Mouse (Mus musculus): ENCODE results near the gene Cers3. TPM values are rescaled to one million over a fixed set of nuclear protein-coding genes. Genes with fewer than 3 reads are reported as not detected.

Cers3 gene
- polyA plus RNA-seq, 1 experiment, result 69.7 TPM

- H3K36me3 ChIP-seq (ENCODE audit: control insufficient read depth, insufficient read depth, low read length), result no peaks in the 10 kb centered on the region
- no peak overlapping the region for H3K4me3 ChIP-seq (ENCODE audit: control insufficient read depth, low read depth, low read length)
- TF ChIP-seq CTCF (IDR thresholded peaks at IDR 0.05; ENCODE audit: control insufficient read depth, insufficient read depth, insufficient replicate concordance, low read depth, low read length) (no peak), POLR2A (IDR thresholded peaks at IDR 0.05; ENCODE audit: control insufficient read depth, low read depth, low read length) (no peak)
- H3K27me3 ChIP-seq (ENCODE audit: control insufficient read depth, insufficient read depth, low read length), result no peaks in the 10 kb centered on the region
- peak overlapping the region; percentile 65 for H3K27ac ChIP-seq (ENCODE audit: control insufficient read depth, insufficient read depth, low read depth, low read length)
- H3K4me1 ChIP-seq (ENCODE audit: control insufficient read depth, insufficient read depth, low read length), result peaks cover 3% of the 10 kb centered on the region
Observed at GRCm38 (mm10) chr7:66867719-66868501, 124.6 kb downstream of the Cers3 start.

GRCm38 (mm10) chr7:66871520-66871919 lies 128.2 kb downstream of the Cers3 start:
- Histone ChIP-seq H3K27ac (ENCODE audit: control insufficient read depth, insufficient read depth, low read depth, low read length) (no peak overlapping the region), H3K27me3 (ENCODE audit: control insufficient read depth, insufficient read depth, low read length) (no peaks in the 10 kb centered on the region), H3K4me1 (ENCODE audit: control insufficient read depth, insufficient read depth, low read length) (peaks cover 3% of the 10 kb centered on the region), H3K36me3 (ENCODE audit: control insufficient read depth, insufficient read depth, low read length) (no peaks in the 10 kb centered on the region), H3K4me3 (ENCODE audit: control insufficient read depth, low read depth, low read length) (no peak overlapping the region)
- TF ChIP-seq CTCF (IDR thresholded peaks at IDR 0.05; ENCODE audit: control insufficient read depth, insufficient read depth, insufficient replicate concordance, low read depth, low read length), result no peak
- no peak for TF ChIP-seq POLR2A (IDR thresholded peaks at IDR 0.05; ENCODE audit: control insufficient read depth, low read depth, low read length)

- no peak for TF ChIP-seq CTCF (IDR thresholded peaks at IDR 0.05; ENCODE audit: control insufficient read depth, insufficient read depth, insufficient replicate concordance, low read depth, low read length)
- TF ChIP-seq POLR2A (IDR thresholded peaks at IDR 0.05; ENCODE audit: control insufficient read depth, low read depth, low read length), result no peak
- Histone ChIP-seq H3K4me1 (ENCODE audit: control insufficient read depth, insufficient read depth, low read length) (peaks cover 3% of the 10 kb centered on the region), H3K27ac (ENCODE audit: control insufficient read depth, insufficient read depth, low read depth, low read length) (no peak overlapping the region)
Observed at GRCm38 (mm10) chr7:66871940-66872511, 128.7 kb downstream of the Cers3 start.

GRCm38 (mm10) chr7:66873235-66873634 lies 129.9 kb downstream of the Cers3 start:
- H3K36me3 ChIP-seq (ENCODE audit: control insufficient read depth, insufficient read depth, low read length), result no peaks in the 10 kb centered on the region
- H3K27ac ChIP-seq (ENCODE audit: control insufficient read depth, insufficient read depth, low read depth, low read length), result no peak overlapping the region
- H3K4me1 ChIP-seq (ENCODE audit: control insufficient read depth, insufficient read depth, low read length), result peaks cover 9% of the 10 kb centered on the region
- no peak for TF ChIP-seq CTCF (IDR thresholded peaks at IDR 0.05; ENCODE audit: control insufficient read depth, insufficient read depth, insufficient replicate concordance, low read depth, low read length)
- no peak overlapping the region for H3K4me3 ChIP-seq (ENCODE audit: control insufficient read depth, low read depth, low read length)
- H3K27me3 ChIP-seq (ENCODE audit: control insufficient read depth, insufficient read depth, low read length), result no peaks in the 10 kb centered on the region

More at GRCm38 (mm10) chr7:66871940-66872511, 128.7 kb downstream of the Cers3 start:
- Histone ChIP-seq H3K27me3 (ENCODE audit: control insufficient read depth, insufficient read depth, low read length) (no peaks in the 10 kb centered on the region), H3K4me3 (ENCODE audit: control insufficient read depth, low read depth, low read length) (no peak overlapping the region), H3K36me3 (ENCODE audit: control insufficient read depth, insufficient read depth, low read length) (no peaks in the 10 kb centered on the region)

Other genes starting within 250 kb of the Cers3 start
- gene Asb7, start 53.9 kb upstream of the Cers3 start, polyA plus RNA-seq (2012; rRNA removed), result 8.6 TPM in 2 replicates
- 9.1 and 9.6 TPM in 2 replicates for gene Lins1, start 53.6 kb upstream of the Cers3 start, polyA plus RNA-seq (2012; rRNA removed)
- 6.8 and 8.1 TPM in 2 replicates for gene Adamts17, start 96.2 kb downstream of the Cers3 start, polyA plus RNA-seq (2012; rRNA removed)

All from testis, adult 2 months (tissue).